Mouse (Mus musculus): ENCODE data around the gene Exoc4. TPM values are rescaled to one million over a fixed set of nuclear protein-coding genes. Genes with fewer than 3 reads are reported as not detected.

Gene Exoc4
- polyA plus RNA-seq, 1 experiment from 2014 or later = 36.1 TPM

GRCm38 (mm10) chr6:33712540-33713118, 463.7 kb downstream of the Exoc4 start:
- H3K4me2 ChIP-seq = no peak overlapping the region
- H3K4me1 ChIP-seq (ENCODE audit: control insufficient read depth, insufficient read depth, low read length) = no peaks in the 10 kb centered on the region
- H3K9me3 ChIP-seq (replicated peaks; ENCODE audit: control insufficient read depth, low read length) = no peaks in the 10 kb centered on the region
- 84% methylated on average over 7 of the region's 7 CpGs for WGBS (ENCODE audit: insufficient replicate concordance)
- H3K4me3 ChIP-seq (ENCODE audit: low read depth, low read length) = no peak overlapping the region
- no peaks in the 10 kb centered on the region for H3K36me3 ChIP-seq (ENCODE audit: control insufficient read depth, insufficient read depth, low read length)
- no peaks in the 10 kb centered on the region for H3K27me3 ChIP-seq (ENCODE audit: control insufficient read depth, insufficient read depth, low read length)
- H3K9ac ChIP-seq (ENCODE audit: low read depth, low read length) = no peak overlapping the region
- no peak for ATAC-seq (replicated peaks; ENCODE audit: insufficient number of reproducible peaks, low FRiP score, low TSS enrichment)
- H3K27ac ChIP-seq (ENCODE audit: low read depth, low read length) = no peak overlapping the region

- Histone ChIP-seq H3K36me3 (ENCODE audit: control insufficient read depth, insufficient read depth, low read length) (no peaks in the 10 kb centered on the region), H3K27ac (ENCODE audit: low read depth, low read length) (no peak overlapping the region), H3K4me3 (ENCODE audit: low read depth, low read length) (no peak overlapping the region), H3K4me2 (no peak overlapping the region), H3K9ac (ENCODE audit: low read depth, low read length) (no peak overlapping the region), H3K27me3 (ENCODE audit: control insufficient read depth, insufficient read depth, low read length) (no peaks in the 10 kb centered on the region), H3K9me3 (replicated peaks; ENCODE audit: control insufficient read depth, low read length) (no peaks in the 10 kb centered on the region), H3K4me1 (ENCODE audit: control insufficient read depth, insufficient read depth, low read length) (no peaks in the 10 kb centered on the region)
- ATAC-seq (replicated peaks; ENCODE audit: insufficient number of reproducible peaks, low FRiP score, low TSS enrichment) = no peak
- 84% methylated on average over 6 of the region's 6 CpGs for WGBS (ENCODE audit: insufficient replicate concordance)
Observed at GRCm38 (mm10) chr6:33716254-33716965, 467.5 kb downstream of the Exoc4 start.

- ATAC-seq (replicated peaks; ENCODE audit: insufficient number of reproducible peaks, low FRiP score, low TSS enrichment) = no peak
- Histone ChIP-seq H3K4me1 (ENCODE audit: control insufficient read depth, insufficient read depth, low read length) (no peaks in the 10 kb centered on the region), H3K27ac (ENCODE audit: low read depth, low read length) (no peak overlapping the region), H3K9ac (ENCODE audit: low read depth, low read length) (no peak overlapping the region), H3K4me2 (no peak overlapping the region), H3K4me3 (ENCODE audit: low read depth, low read length) (no peak overlapping the region), H3K27me3 (ENCODE audit: control insufficient read depth, insufficient read depth, low read length) (no peaks in the 10 kb centered on the region), H3K9me3 (replicated peaks; ENCODE audit: control insufficient read depth, low read length) (no peaks in the 10 kb centered on the region), H3K36me3 (ENCODE audit: control insufficient read depth, insufficient read depth, low read length) (no peaks in the 10 kb centered on the region)
- 34% methylated on average over 4 of the region's 4 CpGs for WGBS (ENCODE audit: insufficient replicate concordance)
Observed at GRCm38 (mm10) chr6:33721166-33721565, 472.3 kb downstream of the Exoc4 start.

GRCm38 (mm10) chr6:33722811-33723210, 473.9 kb downstream of the Exoc4 start:
- no peak overlapping the region for H3K9ac ChIP-seq (ENCODE audit: low read depth, low read length)
- ATAC-seq (replicated peaks; ENCODE audit: insufficient number of reproducible peaks, low FRiP score, low TSS enrichment) = no peak
- no peaks in the 10 kb centered on the region for H3K27me3 ChIP-seq (ENCODE audit: control insufficient read depth, insufficient read depth, low read length)
- no peak overlapping the region for H3K4me3 ChIP-seq (ENCODE audit: low read depth, low read length)
- H3K4me1 ChIP-seq (ENCODE audit: control insufficient read depth, insufficient read depth, low read length) = no peaks in the 10 kb centered on the region
- H3K4me2 ChIP-seq = no peak overlapping the region
- H3K9me3 ChIP-seq (replicated peaks; ENCODE audit: control insufficient read depth, low read length) = no peaks in the 10 kb centered on the region
- H3K36me3 ChIP-seq (ENCODE audit: control insufficient read depth, insufficient read depth, low read length) = no peaks in the 10 kb centered on the region
- H3K27ac ChIP-seq (ENCODE audit: low read depth, low read length) = no peak overlapping the region
- 92% methylated on average over 2 of the region's 2 CpGs for WGBS (ENCODE audit: insufficient replicate concordance)

- Histone ChIP-seq H3K4me2 (no peak overlapping the region), H3K36me3 (ENCODE audit: control insufficient read depth, insufficient read depth, low read length) (no peaks in the 10 kb centered on the region), H3K27me3 (ENCODE audit: control insufficient read depth, insufficient read depth, low read length) (no peaks in the 10 kb centered on the region), H3K9me3 (replicated peaks; ENCODE audit: control insufficient read depth, low read length) (no peaks in the 10 kb centered on the region), H3K4me1 (ENCODE audit: control insufficient read depth, insufficient read depth, low read length) (no peaks in the 10 kb centered on the region), H3K9ac (ENCODE audit: low read depth, low read length) (no peak overlapping the region), H3K4me3 (ENCODE audit: low read depth, low read length) (no peak overlapping the region), H3K27ac (ENCODE audit: low read depth, low read length) (no peak overlapping the region)
- ATAC-seq (replicated peaks; ENCODE audit: insufficient number of reproducible peaks, low FRiP score, low TSS enrichment) = no peak
- 69% methylated on average over 3 of the region's 3 CpGs for WGBS (ENCODE audit: insufficient replicate concordance)
Observed at GRCm38 (mm10) chr6:33724596-33724995, 475.7 kb downstream of the Exoc4 start.

GRCm38 (mm10) chr6:33727271-33727670, 478.4 kb downstream of the Exoc4 start:
- no peaks in the 10 kb centered on the region for H3K4me1 ChIP-seq (ENCODE audit: control insufficient read depth, insufficient read depth, low read length)
- WGBS (ENCODE audit: insufficient replicate concordance) = 71% methylated on average over 1 of the region's 1 CpGs
- H3K4me3 ChIP-seq (ENCODE audit: low read depth, low read length) = no peak overlapping the region
- ATAC-seq (replicated peaks; ENCODE audit: insufficient number of reproducible peaks, low FRiP score, low TSS enrichment) = no peak
- H3K4me2 ChIP-seq = no peak overlapping the region
- H3K9me3 ChIP-seq (replicated peaks; ENCODE audit: control insufficient read depth, low read length) = no peaks in the 10 kb centered on the region
- H3K27me3 ChIP-seq (ENCODE audit: control insufficient read depth, insufficient read depth, low read length) = no peaks in the 10 kb centered on the region
- H3K9ac ChIP-seq (ENCODE audit: low read depth, low read length) = no peak overlapping the region
- no peak overlapping the region for H3K27ac ChIP-seq (ENCODE audit: low read depth, low read length)
- H3K36me3 ChIP-seq (ENCODE audit: control insufficient read depth, insufficient read depth, low read length) = no peaks in the 10 kb centered on the region

GRCm38 (mm10) chr6:33732214-33732613, 483.3 kb downstream of the Exoc4 start:
- no peaks in the 10 kb centered on the region for H3K9me3 ChIP-seq (replicated peaks; ENCODE audit: control insufficient read depth, low read length)
- WGBS (ENCODE audit: insufficient replicate concordance) = 79% methylated on average over 2 of the region's 2 CpGs
- ATAC-seq (replicated peaks; ENCODE audit: insufficient number of reproducible peaks, low FRiP score, low TSS enrichment) = no peak
- no peak overlapping the region for H3K4me2 ChIP-seq
- H3K4me1 ChIP-seq (ENCODE audit: control insufficient read depth, insufficient read depth, low read length) = no peaks in the 10 kb centered on the region
- no peak overlapping the region for H3K4me3 ChIP-seq (ENCODE audit: low read depth, low read length)
- no peak overlapping the region for H3K27ac ChIP-seq (ENCODE audit: low read depth, low read length)
- no peaks in the 10 kb centered on the region for H3K27me3 ChIP-seq (ENCODE audit: control insufficient read depth, insufficient read depth, low read length)
- no peaks in the 10 kb centered on the region for H3K36me3 ChIP-seq (ENCODE audit: control insufficient read depth, insufficient read depth, low read length)
- H3K9ac ChIP-seq (ENCODE audit: low read depth, low read length) = no peak overlapping the region

- no peaks in the 10 kb centered on the region for H3K4me1 ChIP-seq (ENCODE audit: control insufficient read depth, insufficient read depth, low read length)
- H3K27ac ChIP-seq (ENCODE audit: low read depth, low read length) = no peak overlapping the region
- H3K9ac ChIP-seq (ENCODE audit: low read depth, low read length) = no peak overlapping the region
- H3K4me2 ChIP-seq = no peak overlapping the region
- no peaks in the 10 kb centered on the region for H3K27me3 ChIP-seq (ENCODE audit: control insufficient read depth, insufficient read depth, low read length)
- no peaks in the 10 kb centered on the region for H3K36me3 ChIP-seq (ENCODE audit: control insufficient read depth, insufficient read depth, low read length)
- no peak overlapping the region for H3K4me3 ChIP-seq (ENCODE audit: low read depth, low read length)
- ATAC-seq (replicated peaks; ENCODE audit: insufficient number of reproducible peaks, low FRiP score, low TSS enrichment) = no peak
- H3K9me3 ChIP-seq (replicated peaks; ENCODE audit: control insufficient read depth, low read length) = no peaks in the 10 kb centered on the region
Observed at GRCm38 (mm10) chr6:33733602-33734001, 484.7 kb downstream of the Exoc4 start.

GRCm38 (mm10) chr6:33734032-33734431, 485.1 kb downstream of the Exoc4 start:
- Histone ChIP-seq H3K27me3 (ENCODE audit: control insufficient read depth, insufficient read depth, low read length) (no peaks in the 10 kb centered on the region), H3K9me3 (replicated peaks; ENCODE audit: control insufficient read depth, low read length) (no peaks in the 10 kb centered on the region), H3K9ac (ENCODE audit: low read depth, low read length) (no peak overlapping the region), H3K36me3 (ENCODE audit: control insufficient read depth, insufficient read depth, low read length) (no peaks in the 10 kb centered on the region), H3K4me1 (ENCODE audit: control insufficient read depth, insufficient read depth, low read length) (no peaks in the 10 kb centered on the region), H3K4me2 (no peak overlapping the region), H3K4me3 (ENCODE audit: low read depth, low read length) (no peak overlapping the region), H3K27ac (ENCODE audit: low read depth, low read length) (no peak overlapping the region)
- no peak for ATAC-seq (replicated peaks; ENCODE audit: insufficient number of reproducible peaks, low FRiP score, low TSS enrichment)
- WGBS (ENCODE audit: insufficient replicate concordance) = 79% methylated on average over 3 of the region's 3 CpGs
